Mouse (Mus musculus): Measurements from ENCODE around the gene Adgrl3.

GRCm38 (mm10) chr5:81610223-81610622 is 590.3 kb downstream of the Adgrl3 start:
- TF ChIP-seq CTCF (IDR thresholded peaks at IDR 0.05; ENCODE audit: extremely low read depth, insufficient read depth, low read length) (no peak), POLR2A (IDR thresholded peaks at IDR 0.05; ENCODE audit: extremely low read depth, insufficient read depth, low read length) (no peak)
